ENCODE assay signal across 10 mouse cellular contexts in the genomic region with DNA sequence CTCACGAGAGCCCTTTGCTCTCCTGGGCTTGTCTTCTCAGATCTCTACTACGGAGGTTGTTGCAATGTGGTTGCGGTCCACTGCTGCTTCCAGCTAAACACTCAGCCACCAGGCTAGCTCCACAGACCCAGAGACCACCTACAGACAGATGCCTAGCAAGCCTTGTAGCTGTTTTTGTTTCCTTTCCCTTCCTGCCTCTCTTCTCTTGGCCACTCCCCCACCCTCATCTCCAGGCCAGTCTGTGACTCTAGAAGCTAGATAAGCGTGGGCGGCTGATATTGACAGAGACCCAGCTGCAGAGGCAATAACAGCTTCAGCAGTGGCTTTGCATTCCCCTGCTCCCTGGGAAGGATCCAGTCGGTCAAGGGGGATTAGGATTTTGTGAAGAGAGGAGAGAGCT. TPM values are rescaled to one million over a fixed set of nuclear protein-coding genes. Genes with fewer than 3 reads are reported as not detected.
DNase-seq lines count a peak whose midpoint lies in the region; ATAC-seq and TF ChIP-seq lines count a peak whose summit lies in the region.
"Had no signal": no experiment of that assay in that cellular context is flagged by ENCODE, and none has a peak within 500 bp of the region (broad histone marks: within the 10 kb centered on the region; RNA-seq: fewer than 3 reads in every experiment).

A gene (minus strand): TSS at position 150 of the 400 bp plus-strand sequence.

- peak; percentile 20 for DNase-seq in midbrain, embryonic 10.5 days (ENCODE audit: low spot score)
- peak; percentile 24 for DNase-seq in gastrocnemius, adult 2 months
- peak; percentile 58 to 63 for DNase-seq in heart, postnatal 10 days
- DNase-seq in mesoderm, embryonic 11.5 days (ENCODE audit: low read depth, low spot score), result peak; percentile 3
- no peak for DNase-seq in layer of hippocampus, postnatal 36 days
- DNase-seq in right cerebral cortex, postnatal 10 days (ENCODE audit: low spot score in 2 of 2), result no peak

- no peaks in the 10 kb centered on the region for H3K36me3 ChIP-seq in midbrain, embryonic 10.5 days
- H3K36me3 ChIP-seq in midbrain, embryonic 15.5 days (replicated peaks), result no peaks in the 10 kb centered on the region
- H3K36me3 ChIP-seq in neural tube, embryonic 15.5 days, result no peaks in the 10 kb centered on the region
- H3K36me3 ChIP-seq: G1E; limb, embryonic 13.5 days had no signal

- H3K27me3 ChIP-seq in midbrain, embryonic 10.5 days (ENCODE audit: low read depth, poor library complexity, severe bottlenecking), result no peaks in the 10 kb centered on the region
- no peaks in the 10 kb centered on the region for H3K27me3 ChIP-seq in midbrain, embryonic 15.5 days (replicated peaks)
- H3K27me3 ChIP-seq in neural tube, embryonic 15.5 days (replicated peaks), result no peaks in the 10 kb centered on the region
- H3K27me3 ChIP-seq: limb, embryonic 13.5 days had no signal

- 28% methylated on average over 6 of the region's 6 CpGs for WGBS in midbrain, embryonic 10.5 days
- 39% methylated on average over 6 of the region's 6 CpGs for WGBS in midbrain, embryonic 15.5 days
- WGBS in neural tube, embryonic 15.5 days, result 46% methylated on average over 6 of the region's 6 CpGs

- TF ChIP-seq CTCF in gastrocnemius, adult 2 months (IDR thresholded peaks at IDR 0.05), result no peak

- no peak for ATAC-seq in midbrain, embryonic 15.5 days (replicated peaks)
- ATAC-seq in neural tube, embryonic 15.5 days (ENCODE audit: low FRiP score), result no peak

- H3K4me1 ChIP-seq in midbrain, embryonic 10.5 days, result peaks cover 7% of the 10 kb centered on the region
- no peaks in the 10 kb centered on the region for H3K4me1 ChIP-seq in midbrain, embryonic 15.5 days
- H3K4me1 ChIP-seq in neural tube, embryonic 15.5 days, result no peaks in the 10 kb centered on the region
- H3K4me1 ChIP-seq: limb, embryonic 13.5 days had no signal

- intact Hi-C loops in gastrocnemius, adult 2 months (cut with DNase I), result no loop called here
- intact Hi-C loops in heart, postnatal 10 days (cut with DNase I), result no loop called here

- no peak within 1 kb of the TSS for H3K9ac ChIP-seq in midbrain, embryonic 15.5 days
- no peak within 1 kb of the TSS for H3K9ac ChIP-seq in neural tube, embryonic 15.5 days (replicated peaks)
- H3K9ac ChIP-seq: limb, embryonic 13.5 days had no signal

- no peak within 1 kb of the TSS for H3K4me3 ChIP-seq in midbrain, embryonic 10.5 days
- no peak within 1 kb of the TSS for H3K4me3 ChIP-seq in midbrain, embryonic 15.5 days
- H3K4me3 ChIP-seq in gastrocnemius, adult 2 months, result peak within 1 kb of the TSS; percentile 63
- H3K4me3 ChIP-seq in neural tube, embryonic 15.5 days (replicated peaks), result no peak within 1 kb of the TSS
- H3K4me3 ChIP-seq: limb, embryonic 13.5 days had no signal

- no peak within 1 kb of the TSS; the same call in 1 of the 2 replicates for H3K27ac ChIP-seq in midbrain, embryonic 10.5 days (replicated peaks)
- no peak within 1 kb of the TSS for H3K27ac ChIP-seq in midbrain, embryonic 15.5 days
- H3K27ac ChIP-seq in gastrocnemius, adult 2 months, result peak within 1 kb of the TSS; percentile 62
- H3K27ac ChIP-seq in neural tube, embryonic 15.5 days (replicated peaks), result no peak within 1 kb of the TSS
- H3K27ac ChIP-seq: limb, embryonic 13.5 days had no signal

- no peak within 1 kb of the TSS for H3K4me2 ChIP-seq in midbrain, embryonic 15.5 days
- no peak within 1 kb of the TSS for H3K4me2 ChIP-seq in neural tube, embryonic 15.5 days
- H3K4me2 ChIP-seq: limb, embryonic 13.5 days had no signal

- no peaks in the 10 kb centered on the region for H3K9me3 ChIP-seq in midbrain, embryonic 10.5 days (replicated peaks)
- H3K9me3 ChIP-seq in midbrain, embryonic 15.5 days, result no peaks in the 10 kb centered on the region
- H3K9me3 ChIP-seq in neural tube, embryonic 15.5 days (replicated peaks), result no peaks in the 10 kb centered on the region
- H3K9me3 ChIP-seq: limb, embryonic 13.5 days had no signal

RNA-seq across cellular contexts. Expression of the gene that starts here (rescaled TPM):
- 0.10 and 0.20 TPM in 2 replicates for polyA plus RNA-seq in midbrain, embryonic 10.5 days (2016; fragmentation: Nextera tagmentation; extraction: Ambion mirVana)
- polyA plus RNA-seq in midbrain, embryonic 15.5 days (2015; fragmentation: Nextera tagmentation; extraction: Ambion mirVana), result 0.08 and 0.17 TPM in 2 replicates
- 1 to 10 TPM; 2.2 to 2.3 TPM for total RNA-seq in gastrocnemius, adult 2 months (2021)
- 1 to 10 TPM; 7.1 to 9.2 TPM for total RNA-seq in heart, postnatal 10 days (2021)
- total RNA-seq in layer of hippocampus, postnatal 36 days (2021), result 1 to 10 TPM in 1 of 2 experiments, under 1 TPM in 1; 0.96 to 1.1 TPM
- polyA plus RNA-seq in neural tube, embryonic 15.5 days (2015; fragmentation: Nextera tagmentation; extraction: Ambion mirVana), result 1.9 and 2.3 TPM in 2 replicates
- polyA plus RNA-seq: G1E had no signal

Comparison
In these comparisons a context has a peak if more than half of its experiments do, and no peak if none do; other contexts are left out.
1. Peak in DNase-seq in midbrain, embryonic 10.5 days; RNA of the gene not detected or under 1 TPM.
2. DNase-seq: peak in gastrocnemius, adult 2 months (single experiment), heart, postnatal 10 days (2 of 2) and mesoderm, embryonic 11.5 days (single experiment); none in layer of hippocampus, postnatal 36 days (0 of 2) and right cerebral cortex, postnatal 10 days (0 of 2).